Mouse (Mus musculus) heart, postnatal 10 days (tissue): Measurements from ENCODE around the gene 4933405O20Rik. TPM values are rescaled to one million over a fixed set of nuclear protein-coding genes. Genes with fewer than 3 reads are reported as not detected.

Experiments
- DNase-seq, 2 experiments: peaks; one replicate each; pipeline ENCODE4 v3.0.0; 2021
- intact Hi-C: fragments of 180-260 bp; cut with DNase I; formaldehyde crosslinking; loops from one replicate; pipeline ENCODE4 v1.15.1; 2025
- total RNA-seq, 2 experiments: library from RNA; stranded (reverse); gene quantifications; 2 replicates each; pipeline ENCODE4 v1.2.3; 2021

Gene 4933405O20Rik
- not detected for total RNA-seq

DNA sequence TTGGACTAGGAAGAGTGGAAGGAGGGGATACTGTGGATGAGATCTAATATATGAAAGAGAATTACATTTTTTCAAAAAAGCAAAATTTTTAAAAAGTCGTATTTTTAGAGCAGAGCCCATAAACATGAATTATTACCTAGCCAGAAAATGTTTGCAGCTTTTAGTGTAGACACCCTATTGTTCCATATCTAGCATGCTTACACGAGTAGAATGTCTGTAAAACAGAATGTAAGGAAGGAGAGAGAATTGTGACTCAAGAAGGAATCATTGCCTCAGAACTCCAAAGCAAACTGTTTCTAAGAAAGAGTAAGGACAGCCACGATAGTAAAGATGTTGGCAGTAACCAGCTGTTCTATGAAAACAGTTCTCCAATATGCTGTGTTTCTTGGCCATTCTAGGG, at the start of gene 4933405O20Rik:
Gene 4933405O20Rik, plus strand, starts transcription at position 301 of the 400 bp plus-strand sequence.
- intact Hi-C loops = no loop called here

DNA sequence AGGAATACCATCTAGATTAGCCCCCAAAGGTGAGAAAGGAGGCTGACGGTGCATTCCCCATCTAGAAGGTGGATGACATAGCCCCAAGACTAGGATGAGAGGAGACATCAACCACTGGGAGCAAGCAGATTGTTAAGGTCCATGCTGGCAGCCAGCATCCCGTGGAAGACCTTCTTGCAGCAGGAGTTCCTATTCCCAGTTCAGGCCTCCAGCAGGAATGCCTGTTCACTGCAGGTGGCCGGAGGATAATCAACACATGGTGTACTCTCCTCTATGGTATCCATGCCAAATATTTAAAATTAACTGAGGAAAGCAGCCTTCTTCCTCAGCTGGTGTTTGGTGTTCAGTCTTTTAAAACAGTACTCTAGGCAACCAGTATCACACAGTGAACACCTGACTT, 49.4 kb upstream of the 4933405O20Rik start:
- intact Hi-C loops = no loop called here
- no peak for DNase-seq

More for the DNA sequence above, at the start of gene 4933405O20Rik:
- no peak for DNase-seq

GRCm38 (mm10) chr7:50551426-50551825, 47.6 kb upstream of the 4933405O20Rik start:
- no peak for DNase-seq
- intact Hi-C loops = no loop called here

DNA sequence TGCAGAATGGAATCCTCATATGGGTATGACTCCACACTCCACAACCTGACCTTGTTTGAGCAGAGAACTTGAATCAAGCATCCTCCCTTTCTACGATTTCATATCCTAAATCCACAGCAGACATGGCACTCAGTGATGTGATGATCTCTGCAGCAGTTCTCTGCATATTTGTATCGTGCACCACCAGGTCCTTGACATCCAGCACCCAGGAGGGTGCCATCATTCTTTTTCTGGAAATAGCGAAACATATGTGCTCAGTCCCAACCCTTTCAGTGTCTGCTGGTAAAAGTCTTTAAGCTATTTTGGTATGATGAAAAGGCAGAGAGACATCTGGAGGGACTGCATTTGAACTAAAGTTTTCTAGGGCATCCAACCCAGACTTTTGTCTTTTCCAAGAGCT, 36.3 kb upstream of the 4933405O20Rik start:
- intact Hi-C loops = no loop called here
- DNase-seq = no peak

- intact Hi-C loops = no loop called here
- DNase-seq = no peak
These were observed 25.1 kb upstream of the 4933405O20Rik start for GRCm38 (mm10) chr7:50573841-50574240.

DNA sequence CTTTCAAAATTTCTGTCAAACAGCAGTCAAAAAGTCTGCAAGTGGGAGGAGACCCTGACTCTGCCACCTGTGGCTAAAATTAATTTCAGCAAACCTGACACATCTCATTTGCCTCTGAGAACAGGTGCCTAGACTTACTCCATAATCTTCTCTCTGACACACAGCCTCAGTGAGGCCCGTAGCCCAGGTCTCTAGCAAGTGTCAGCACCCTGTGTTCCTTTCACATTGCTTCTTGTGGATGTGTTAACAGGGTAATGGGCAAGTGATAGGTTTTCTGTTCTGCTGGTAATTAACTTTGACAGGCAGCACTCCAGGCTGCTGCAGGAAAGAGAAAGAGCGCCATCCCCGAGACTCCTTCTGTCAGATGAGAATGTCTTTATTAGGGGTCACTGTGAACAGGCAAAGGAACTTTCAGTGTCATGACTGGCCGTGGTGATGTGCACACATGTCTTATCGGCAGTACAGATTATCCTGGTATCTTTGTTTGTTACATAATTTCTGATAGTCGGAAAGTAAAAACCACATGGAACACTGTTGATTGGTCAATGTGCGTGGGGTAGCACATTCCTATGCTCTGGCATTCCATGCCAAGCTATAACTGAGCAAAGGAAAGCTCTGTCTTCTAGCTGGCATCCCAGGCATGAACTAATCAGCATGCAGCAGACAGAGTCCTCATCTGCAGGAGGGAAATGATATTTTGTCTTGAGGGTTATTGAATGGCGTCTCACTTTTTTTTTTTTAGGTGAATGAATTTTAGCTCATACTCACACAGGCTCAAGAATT, 10.2 kb upstream of the 4933405O20Rik start:
- intact Hi-C loops = no loop called here

GRCm38 (mm10) chr7:50614101-50614500, 15.1 kb downstream of the 4933405O20Rik start:
- intact Hi-C loops = no loop called here
- DNase-seq = no peak

More for the DNA sequence above, 10.2 kb upstream of the 4933405O20Rik start:
- DNase-seq = no peak

- intact Hi-C loops = no loop called here
- no peak for DNase-seq
These were observed 30.2 kb downstream of the 4933405O20Rik start for GRCm38 (mm10) chr7:50629186-50629585.

DNA sequence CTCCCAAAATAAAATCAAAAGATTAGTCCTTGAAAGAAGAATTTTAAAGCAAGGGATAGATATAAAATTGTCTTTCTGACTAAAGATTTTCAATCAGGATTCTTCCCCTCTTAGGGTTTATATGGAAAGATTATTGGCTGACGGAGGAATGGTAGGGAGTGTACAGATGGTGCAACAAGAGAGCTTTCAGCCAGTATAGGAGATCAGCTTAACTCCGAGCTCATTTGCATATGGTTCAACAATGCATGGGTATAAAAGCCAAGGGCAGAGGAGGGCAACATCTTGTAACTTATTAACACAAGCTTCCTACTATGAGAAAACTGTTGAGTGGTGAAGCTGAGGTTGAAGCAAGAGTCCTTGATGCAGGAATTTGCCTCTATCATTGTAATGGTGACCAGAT, 34.2 kb downstream of the 4933405O20Rik start:
- no peak for DNase-seq

More for the DNA sequence above, 34.2 kb downstream of the 4933405O20Rik start:
- intact Hi-C loops = no loop called here
